Mouse (Mus musculus): ENCODE data around the gene Eif4a1. TPM values are rescaled to one million over a fixed set of nuclear protein-coding genes. Genes with fewer than 3 reads are reported as not detected.

Gene Eif4a1
- total RNA-seq, 2 experiments from 2014 or later = 216 to 234 TPM

GRCm38 (mm10) chr11:69699595-69699994, 27.4 kb upstream of the Eif4a1 start:
- DNase-seq = no peak

GRCm38 (mm10) chr11:69698574-69698973, 26.4 kb upstream of the Eif4a1 start:
- DNase-seq = no peak

- no peak for DNase-seq
Measured at GRCm38 (mm10) chr11:69697396-69697795, 25.2 kb upstream of the Eif4a1 start.

GRCm38 (mm10) chr11:69695361-69696181, 23.3 kb upstream of the Eif4a1 start, which contains the start of the genes Tnfsf12 and Tnfsfm13:
TSS of gene Tnfsf12 (minus strand) at chr11:69695849.
TSS of gene Tnfsfm13 (minus strand) at chr11:69696098.
- DNase-seq = peak; percentile 76

DNA sequence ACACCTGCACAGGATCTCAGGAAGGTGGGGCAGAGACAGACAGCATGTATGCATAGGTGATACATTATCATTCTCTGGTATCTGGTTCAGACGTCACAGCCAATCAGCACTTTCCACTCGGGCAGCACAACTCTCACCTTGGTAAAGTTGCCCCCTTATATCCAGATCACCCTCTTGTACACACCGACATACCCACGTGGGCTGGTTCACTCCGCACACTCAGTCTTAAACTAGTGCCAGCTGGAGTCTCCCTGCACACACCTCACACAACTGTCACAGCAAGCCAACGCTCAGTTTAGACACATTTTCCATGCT, 22.8 kb upstream of the Eif4a1 start:
- no peak for DNase-seq

- DNase-seq = no peak
Measured at GRCm38 (mm10) chr11:69693421-69693965, 21.3 kb upstream of the Eif4a1 start.

- no peak for DNase-seq
Measured at GRCm38 (mm10) chr11:69692863-69693262, 20.6 kb upstream of the Eif4a1 start.

DNA sequence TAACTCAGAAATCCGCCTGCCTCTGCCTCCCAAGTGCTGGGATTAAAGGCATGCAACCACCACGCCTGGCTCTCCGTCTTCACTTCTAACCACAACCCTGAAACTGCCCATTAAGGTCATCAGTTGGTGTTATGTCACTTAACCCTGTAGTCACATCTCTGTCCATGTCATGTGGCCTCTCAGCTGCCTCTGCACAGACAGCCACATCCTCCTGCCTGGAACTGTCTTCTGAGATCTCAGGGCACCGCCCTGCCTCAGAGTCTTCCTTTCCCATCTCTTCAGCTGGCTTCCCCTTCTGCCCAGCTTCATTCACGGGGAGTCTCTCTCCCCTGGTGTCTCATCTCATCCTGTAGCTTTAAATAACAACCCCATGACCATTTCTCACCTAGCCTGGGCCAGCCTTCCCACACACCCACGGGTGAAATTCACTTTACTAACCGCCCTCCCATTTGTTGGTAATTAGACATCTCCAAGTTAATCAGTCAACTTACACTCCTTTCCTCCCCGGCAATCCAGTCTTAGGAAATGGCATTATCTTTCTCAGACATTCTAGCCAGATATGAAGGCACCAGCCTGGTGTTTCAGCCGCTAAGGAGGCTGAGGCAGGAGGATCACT, 20.1 kb upstream of the Eif4a1 start:
- no peak for DNase-seq

DNA sequence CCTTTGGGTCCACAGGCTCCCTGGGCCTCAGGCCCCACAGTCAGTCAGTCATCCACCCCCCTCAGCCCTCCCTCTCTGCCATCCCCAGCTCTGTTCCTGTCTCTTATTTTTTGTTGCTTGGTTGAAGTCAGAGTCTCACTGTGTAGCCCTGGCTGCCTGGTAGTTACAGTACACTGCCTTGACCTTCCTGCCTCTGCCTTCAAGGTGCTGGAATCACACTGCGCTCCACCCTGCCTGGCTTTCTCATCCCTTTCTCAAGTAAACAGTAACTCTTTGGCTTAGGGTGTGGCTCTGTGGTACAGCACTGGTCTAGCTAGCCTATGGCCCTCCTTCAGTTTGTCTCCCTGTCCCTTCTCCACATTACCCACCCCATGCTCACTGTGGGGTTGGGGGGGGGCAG, 17.7 kb upstream of the Eif4a1 start:
- no peak for DNase-seq

DNA sequence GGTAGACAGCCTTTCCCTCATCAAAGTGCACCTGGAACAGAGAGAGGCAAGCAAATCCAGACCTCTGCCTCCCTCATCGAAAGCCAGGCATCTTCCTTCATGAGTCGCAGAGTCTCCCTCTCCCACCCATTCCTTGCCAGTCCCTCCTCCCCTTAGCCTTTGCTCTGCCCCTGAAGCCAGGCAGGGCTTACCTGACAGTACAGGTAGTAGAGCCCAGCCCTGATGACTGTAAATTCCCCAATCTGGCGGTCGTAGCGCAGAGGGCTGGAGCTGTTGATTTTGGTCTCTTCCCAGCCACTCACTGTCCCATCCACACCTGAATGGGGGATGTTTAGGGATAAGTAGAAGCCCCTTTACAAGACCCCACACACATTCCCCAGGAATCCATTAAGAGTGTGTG, 14.8 kb upstream of the Eif4a1 start:
- DNase-seq = no peak

GRCm38 (mm10) chr11:69686377-69686776, 14.2 kb upstream of the Eif4a1 start:
- peak; percentile 92 for DNase-seq

DNA sequence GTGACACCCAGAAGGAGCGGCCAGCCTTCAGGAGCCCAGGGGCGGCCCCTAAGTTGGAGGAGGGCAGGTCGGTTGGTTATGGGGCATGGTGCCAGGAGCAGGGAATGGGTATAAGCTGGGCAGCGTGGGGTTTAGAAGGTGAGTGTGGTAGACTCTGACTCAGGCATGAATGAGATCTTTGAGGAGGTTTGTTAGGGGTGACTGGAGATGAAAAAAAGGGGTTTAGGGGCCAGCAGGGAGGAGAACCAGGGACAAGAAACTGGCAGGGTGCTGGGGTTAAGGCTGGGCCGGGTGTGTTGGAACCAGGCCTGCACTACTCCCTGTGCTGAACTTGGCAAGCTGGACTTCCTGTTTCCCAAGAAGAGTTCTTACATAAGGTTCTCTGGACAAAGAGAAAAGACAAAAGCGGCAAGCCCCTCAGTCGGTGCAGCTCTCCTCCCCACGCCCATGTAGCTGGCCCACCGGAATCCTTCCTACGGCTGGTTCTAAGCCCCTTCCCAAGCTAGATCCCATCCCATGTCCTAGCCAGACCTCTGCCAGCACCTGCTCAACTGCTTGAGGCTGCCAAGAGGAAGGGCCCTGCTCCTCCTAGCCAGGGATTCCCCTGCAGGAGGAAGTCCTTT, 13.4 kb upstream of the Eif4a1 start, which contains the start of gene Tnfsf13:
TSS of gene Tnfsf13 (minus strand) at position 259 of the 623 bp plus-strand sequence.
- peak; percentile 71 for DNase-seq

DNA sequence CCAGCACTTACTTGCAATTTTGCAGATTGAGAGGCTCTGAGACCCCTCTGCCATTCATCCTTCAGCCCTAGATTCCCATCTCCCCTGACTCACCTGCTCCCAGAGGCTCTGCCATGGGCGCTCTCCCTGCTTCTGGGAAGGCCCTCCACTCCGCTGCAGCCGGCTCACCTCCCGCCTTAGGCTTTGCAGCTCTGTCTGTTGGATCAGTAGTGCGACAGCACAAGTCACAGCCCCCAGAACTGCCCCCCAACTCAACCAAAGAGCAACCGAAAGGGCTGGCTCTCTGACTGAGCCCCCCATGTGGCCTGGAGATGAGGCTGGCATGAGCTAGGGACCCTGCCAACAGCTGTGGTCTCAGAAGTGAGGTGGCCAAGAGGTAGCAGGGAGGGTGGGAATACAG, 12.7 kb upstream of the Eif4a1 start:
- DNase-seq = no peak

DNA sequence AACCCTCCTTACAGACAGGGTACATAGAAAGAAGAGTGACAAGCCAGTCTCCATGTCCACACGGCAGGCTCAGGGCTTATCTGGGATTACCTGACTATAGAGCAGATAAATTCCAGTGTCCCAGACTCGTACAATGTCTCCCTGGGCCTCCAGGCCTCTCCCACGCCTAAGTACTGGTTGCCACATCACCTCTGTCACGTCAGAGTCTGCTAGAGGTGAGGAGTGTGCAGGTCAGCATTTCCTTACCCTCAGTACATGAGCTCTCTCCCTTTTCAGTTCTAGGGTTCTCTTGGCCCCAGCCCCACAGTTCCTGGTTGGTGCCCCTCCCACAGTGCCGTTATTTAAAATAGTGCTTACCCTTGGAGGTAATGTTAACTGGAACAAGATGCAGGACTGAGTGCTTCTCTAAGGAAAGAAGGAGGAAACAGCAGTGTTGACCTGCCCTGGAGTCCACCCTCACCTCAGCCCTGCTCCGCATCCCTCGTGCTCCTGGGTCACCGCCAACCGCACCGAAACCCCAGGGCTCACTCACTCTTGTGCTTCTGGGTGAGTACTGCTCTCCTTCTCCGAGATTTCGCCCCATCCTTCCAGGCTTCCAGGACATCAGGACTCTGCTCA, 12.0 kb upstream of the Eif4a1 start:
- DNase-seq = peak; percentile 29

DNA sequence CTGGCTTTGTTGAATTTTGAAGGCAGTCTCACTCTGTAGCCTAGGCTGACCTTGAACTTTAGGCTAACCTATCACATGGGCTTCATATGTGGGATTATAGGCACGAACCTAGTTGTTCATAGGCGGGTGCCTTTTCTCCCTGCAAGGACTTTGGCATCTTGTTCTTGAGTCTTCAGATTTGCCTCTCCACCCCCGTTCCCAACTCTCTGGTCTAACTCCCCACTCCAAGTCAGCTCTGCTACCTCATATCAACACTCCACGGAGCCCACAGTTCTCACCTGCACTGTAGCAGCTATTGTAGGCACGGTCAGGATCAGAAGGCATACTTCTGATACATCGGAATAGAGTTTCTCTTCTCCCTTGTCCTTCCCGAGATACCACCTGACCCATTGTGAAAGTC, 11.4 kb upstream of the Eif4a1 start:
- no peak for DNase-seq

GRCm38 (mm10) chr11:69682840-69683533, 10.8 kb upstream of the Eif4a1 start:
- peak; percentile 88 for DNase-seq

- no peak for DNase-seq
Measured at GRCm38 (mm10) chr11:69682209-69682839, 10.1 kb upstream of the Eif4a1 start.

DNA sequence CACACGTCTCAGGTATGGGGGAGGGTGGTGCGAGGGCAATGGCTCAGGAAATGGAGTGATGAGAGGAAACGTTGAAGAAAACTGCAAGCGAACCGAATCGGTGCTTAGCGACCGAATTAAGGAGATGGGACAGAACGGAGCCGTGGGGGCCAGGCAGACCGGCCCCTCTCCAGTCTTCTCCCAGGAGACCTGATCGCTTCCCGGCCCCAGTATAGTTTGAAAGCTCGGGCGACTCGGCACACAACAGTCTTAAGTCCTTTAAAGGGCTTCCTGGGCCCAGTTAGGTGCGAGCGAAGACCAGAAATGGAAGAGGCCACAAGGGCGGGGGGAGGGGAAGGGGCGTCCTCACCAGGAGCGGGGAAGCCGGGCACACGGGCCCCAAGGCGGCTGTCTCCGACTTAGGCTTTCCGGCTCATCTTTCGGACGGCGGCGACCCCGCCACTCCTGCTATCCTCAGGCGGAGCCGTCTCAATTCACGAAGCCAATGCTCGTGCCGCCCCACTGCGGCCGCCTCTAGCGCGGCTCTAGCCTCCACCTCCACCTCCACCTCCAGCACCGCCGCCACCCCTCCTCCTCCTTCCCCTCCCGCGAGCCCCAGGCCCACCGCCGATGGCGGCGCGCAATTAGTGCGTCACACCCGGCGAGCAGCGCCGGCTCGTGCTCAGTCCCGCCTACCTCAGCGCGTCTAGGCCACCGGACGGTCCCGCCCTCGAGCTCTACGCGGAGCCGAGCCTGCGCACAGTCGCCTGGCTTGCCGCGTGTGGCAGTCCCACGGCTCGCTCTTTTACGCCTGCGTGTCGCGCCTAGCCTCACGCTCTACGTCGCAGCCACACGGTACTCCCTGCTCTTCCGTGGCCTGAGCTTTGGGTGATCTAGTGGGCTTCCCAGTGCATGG, 9.3 kb upstream of the Eif4a1 start, which contains the start of gene Senp3:
TSS of gene Senp3 (minus strand) at position 771 of the 895 bp plus-strand sequence.
- DNase-seq = peak; percentile 97

DNA sequence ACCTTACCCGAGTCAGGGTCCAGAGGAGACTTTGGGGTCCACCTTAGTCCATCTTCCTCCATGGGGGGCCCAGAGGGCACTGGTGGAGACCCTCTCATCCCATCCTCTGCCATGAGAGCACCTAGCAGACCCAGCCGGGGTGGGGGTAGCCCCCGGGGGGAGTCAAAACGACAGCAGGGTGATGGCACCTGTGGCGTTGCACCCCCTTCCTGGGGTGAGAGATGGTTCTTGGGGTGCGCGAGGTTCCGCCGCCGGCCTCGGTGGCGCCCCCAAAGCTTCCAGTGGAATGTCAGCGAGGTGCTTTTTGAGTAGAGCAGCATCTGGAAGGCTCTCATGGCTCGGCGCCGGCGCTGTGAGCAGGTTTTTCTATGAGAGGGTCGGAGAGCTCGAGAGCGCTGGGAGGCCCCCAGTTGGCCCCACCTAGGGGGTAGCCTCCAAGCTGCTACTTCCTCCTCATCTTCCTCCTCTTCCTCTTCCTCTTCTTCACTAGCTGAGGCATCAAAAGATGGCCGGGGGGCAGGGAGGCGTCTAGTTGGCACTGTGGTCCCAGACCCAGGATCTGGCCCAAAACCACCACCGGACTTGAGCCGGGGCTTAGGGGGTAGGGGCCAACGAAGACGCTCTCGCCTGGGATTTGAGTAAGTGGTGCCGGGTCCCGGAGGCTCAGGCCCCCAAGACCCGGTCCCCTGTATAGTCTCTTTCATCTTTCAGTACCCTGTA, 8.1 kb upstream of the Eif4a1 start:
- DNase-seq = no peak

DNA sequence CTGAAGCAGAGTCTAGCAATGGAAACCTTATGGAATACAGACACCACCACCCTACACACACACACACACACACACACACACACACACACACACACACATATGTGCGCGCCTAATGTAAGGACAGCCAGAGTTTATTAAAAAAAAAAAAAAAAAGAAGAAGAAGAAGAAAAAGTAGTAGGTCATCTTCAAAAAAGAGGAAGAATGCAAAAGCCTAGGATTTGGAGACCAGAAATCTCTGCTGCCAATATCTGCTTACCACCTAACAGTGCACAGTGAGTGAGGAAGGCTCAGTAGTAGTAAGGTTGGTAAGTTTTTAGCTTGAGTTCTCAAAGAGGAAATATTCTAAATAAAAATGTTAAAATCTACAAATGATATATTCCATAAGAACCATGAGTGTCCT, 6.9 kb upstream of the Eif4a1 start:
- DNase-seq = no peak
